Mouse (Mus musculus) cortical plate, adult 2 months (tissue): ENCODE data around the gene Aldoc.

Experiments used
- CTCF ChIP-seq: fragments of 200-500 bp; IDR thresholded peaks from 2 replicates; pipeline ENCODE4 v1.5.1; 2011; ENCODE audit warnings: mild to moderate bottlenecking, control low read depth, low read length; ENCODE audit not compliant: insufficient read depth; ENCODE audit errors: extremely low read depth
- POLR2A ChIP-seq: fragments of 200-500 bp; IDR thresholded peaks from 2 replicates; pipeline ENCODE4 v1.6.1; 2011; ENCODE audit warnings: mild to moderate bottlenecking, low read length, control low read depth; ENCODE audit not compliant: insufficient read depth; ENCODE audit errors: extremely low read depth

GRCm38 (mm10) chr11:78370389-78370788 lies 47.6 kb downstream of the Aldoc start:
- no peak for TF ChIP-seq CTCF
- TF ChIP-seq POLR2A, result no peak
